Mouse (Mus musculus) urinary bladder, adult 2 months (tissue): Measurements from ENCODE around the gene Ddx43. TPM values are rescaled to one million over a fixed set of nuclear protein-coding genes. Genes with fewer than 3 reads are reported as not detected.
"Not testable (repeated sequence)": the region's sequence is repeated elsewhere in the genome, so short reads cannot be mapped to it uniquely, and the experiment has no call there.

Experiments used
- DNase-seq: peaks from one replicate; pipeline ENCODE4 v3.0.0; 2022; ENCODE audit warnings: low spot score
- polyA plus RNA-seq: library from polyadenylated mRNA; depleted of rRNA; stranded (reverse); fragments of >200 nt; gene quantifications from 2 replicates; pipeline ENCODE4 v1.2.3, GENCODE M21; 2012; rRNA removed

The Ddx43 gene
- polyA plus RNA-seq = 0.63 and 0.77 TPM in 2 replicates

DNA sequence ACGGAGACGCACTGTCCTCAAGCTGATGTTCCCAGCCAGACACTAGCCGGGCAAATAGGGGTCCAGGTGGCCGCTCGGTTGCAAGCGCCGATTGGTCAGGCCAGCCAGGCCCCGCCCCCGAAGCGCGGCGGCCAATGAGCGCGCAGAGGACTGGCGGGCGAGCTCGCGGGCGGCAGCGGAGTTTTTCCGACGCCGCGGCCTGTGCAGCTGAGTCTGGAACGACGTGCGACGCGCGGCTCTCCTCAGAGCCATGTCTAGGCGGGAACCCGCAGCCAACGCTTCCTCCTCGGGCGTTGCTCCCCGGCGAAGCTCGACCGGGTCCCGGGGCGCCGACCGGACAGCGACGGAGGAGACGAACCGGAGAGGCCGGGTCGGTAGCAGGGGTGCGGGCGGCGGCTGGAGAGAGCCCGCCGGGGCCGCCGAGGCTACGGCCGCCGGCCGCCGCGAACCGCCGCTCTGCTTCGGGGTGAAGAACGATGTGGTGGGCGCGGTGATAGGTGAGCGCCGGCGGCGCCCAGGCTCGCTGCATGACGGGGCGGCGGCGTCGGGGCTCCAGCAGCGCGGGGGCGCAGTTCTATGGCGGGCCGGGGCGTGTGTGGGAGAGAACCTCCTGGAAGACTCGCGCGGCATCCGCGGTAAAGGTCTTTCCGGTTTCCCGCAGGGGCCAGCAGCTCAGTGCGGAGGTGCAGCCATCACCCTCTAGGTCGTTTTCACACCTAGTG is at the start of gene Ddx43:
TSS of gene Ddx43 (plus strand) at position 148 of the 722 bp plus-strand sequence.
- peak; percentile 27 for DNase-seq

DNA sequence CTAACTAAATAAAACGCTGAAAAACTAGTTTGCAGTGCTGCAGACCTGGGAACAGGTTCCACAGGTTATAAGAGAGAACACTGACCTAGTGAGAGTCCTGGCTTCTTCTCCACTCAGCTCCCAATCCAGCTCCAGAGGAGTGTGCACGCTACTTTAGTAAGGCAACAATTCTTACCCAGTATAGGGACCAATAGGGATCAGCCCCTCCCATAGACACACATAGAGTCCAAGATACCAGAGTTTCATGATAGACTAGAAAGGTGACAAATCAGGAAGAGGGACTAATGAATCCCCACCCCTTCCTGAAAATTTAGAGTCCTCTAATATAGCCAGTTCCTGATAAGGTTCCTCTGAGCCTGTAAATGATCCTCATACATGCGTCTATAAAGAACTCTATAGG is 48.6 kb upstream of the Ddx43 start:
- no peak for DNase-seq

DNA sequence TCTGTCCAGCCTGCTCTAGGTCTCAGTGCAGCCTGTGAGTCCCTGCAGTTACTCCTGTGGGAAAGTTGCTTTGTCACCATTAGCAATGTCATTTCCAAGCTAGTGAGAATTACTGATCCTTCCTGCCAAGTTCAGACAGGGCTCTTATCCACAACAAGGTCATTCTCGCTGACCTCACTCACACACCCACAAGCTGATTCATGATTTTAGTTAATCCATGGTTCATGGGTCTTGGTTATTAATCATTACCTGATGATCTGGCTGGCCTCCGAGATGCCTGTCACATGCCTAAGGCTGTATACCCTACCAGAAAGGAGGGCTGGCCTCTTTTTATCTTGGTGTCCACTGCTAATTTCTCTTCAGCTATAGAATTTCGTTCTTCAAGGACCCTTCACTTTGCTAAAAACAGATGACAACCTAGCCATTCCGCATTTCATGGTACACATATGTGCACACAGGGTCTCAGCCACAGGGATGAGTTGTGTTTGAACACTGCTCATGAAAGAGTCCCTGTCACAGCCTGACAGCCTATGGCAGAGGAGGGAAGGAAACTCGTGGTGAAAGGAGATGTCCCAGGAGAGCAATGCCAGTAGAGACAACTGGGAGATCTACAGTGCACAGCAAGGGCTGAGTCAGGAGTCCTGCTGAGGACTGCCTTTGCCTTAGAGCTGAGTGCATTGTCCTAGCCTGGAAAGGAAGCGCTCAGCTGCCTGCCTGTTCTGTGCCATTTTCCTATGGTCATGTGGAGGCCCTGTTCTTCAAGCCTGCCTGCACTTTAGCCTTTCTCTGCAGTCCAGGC is 47.2 kb upstream of the Ddx43 start:
- not testable (repeated sequence) for DNase-seq

DNA sequence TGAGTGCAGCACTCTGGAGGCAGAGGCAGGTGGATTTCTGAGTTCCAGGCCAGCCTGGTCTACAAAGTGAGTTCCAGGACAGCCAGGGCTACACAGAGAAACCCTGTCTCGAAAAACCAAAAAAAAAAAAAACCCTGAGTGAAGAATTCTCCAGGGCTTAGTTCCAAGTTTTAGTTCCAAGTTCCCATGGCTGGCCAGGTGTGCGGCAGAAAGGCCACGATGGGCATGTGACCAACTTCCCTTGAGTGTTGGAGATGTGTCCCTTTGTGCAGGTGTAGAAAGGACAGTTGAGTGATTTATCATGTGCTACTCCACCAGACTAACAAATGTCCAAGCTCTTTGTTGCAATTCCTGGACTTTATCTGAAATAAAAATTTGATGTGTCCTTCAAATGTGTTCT is 46.4 kb upstream of the Ddx43 start:
- DNase-seq = not testable (repeated sequence)

DNA sequence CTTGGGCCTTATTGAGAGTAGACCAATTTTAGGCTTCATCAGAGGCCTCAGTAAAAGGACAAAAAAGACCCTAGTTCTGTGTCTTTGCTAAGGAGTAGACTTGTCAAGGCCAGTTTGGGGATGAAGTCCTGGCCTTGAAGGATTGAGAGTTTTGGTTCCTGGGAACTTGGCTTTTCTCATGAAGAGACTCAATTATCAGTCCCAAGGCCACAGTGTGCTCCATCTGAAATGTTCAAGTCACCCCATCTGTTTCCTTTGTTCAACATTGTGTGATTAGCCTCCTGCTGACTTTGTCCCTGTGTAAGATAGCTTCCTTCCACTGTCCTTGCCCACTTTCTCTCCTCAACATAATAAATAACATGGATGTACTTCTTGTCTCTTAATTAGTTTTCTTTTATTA is 45.6 kb upstream of the Ddx43 start:
- DNase-seq = not testable (repeated sequence)

DNA sequence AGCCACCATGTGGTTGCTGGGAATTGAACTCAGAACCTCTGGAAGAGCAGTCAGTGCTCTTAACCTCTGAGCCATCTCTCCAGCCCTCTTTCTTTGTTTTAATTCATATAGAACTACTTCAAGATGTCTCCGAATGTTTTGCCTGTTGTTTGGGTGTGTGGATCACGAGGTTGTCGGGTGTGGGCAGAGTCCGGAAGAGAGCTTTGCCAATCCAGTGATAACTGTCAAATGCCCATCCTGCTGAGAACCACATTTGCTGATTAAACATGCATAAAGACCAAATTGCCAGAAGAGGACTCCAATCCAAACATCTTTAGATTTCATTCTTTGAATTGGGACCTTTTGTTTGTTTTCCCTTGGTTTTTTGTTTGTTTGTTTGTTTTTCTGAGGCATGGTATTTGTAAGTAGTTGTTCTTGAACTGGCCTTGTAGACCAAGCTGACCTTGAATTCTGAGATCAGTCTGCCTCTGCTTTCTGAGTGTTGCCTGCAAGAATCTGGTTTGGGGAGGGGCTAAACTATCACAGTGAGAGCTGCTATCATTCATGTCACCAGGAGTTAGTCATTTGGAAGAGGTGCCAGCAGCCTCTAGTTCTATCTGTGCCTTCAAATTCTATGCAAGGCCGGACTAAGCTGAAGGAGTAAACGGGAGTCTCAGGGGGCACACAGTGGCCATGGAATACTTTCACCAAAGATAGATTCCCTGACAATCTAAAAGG is 43.9 kb upstream of the Ddx43 start:
- DNase-seq = no peak

DNA sequence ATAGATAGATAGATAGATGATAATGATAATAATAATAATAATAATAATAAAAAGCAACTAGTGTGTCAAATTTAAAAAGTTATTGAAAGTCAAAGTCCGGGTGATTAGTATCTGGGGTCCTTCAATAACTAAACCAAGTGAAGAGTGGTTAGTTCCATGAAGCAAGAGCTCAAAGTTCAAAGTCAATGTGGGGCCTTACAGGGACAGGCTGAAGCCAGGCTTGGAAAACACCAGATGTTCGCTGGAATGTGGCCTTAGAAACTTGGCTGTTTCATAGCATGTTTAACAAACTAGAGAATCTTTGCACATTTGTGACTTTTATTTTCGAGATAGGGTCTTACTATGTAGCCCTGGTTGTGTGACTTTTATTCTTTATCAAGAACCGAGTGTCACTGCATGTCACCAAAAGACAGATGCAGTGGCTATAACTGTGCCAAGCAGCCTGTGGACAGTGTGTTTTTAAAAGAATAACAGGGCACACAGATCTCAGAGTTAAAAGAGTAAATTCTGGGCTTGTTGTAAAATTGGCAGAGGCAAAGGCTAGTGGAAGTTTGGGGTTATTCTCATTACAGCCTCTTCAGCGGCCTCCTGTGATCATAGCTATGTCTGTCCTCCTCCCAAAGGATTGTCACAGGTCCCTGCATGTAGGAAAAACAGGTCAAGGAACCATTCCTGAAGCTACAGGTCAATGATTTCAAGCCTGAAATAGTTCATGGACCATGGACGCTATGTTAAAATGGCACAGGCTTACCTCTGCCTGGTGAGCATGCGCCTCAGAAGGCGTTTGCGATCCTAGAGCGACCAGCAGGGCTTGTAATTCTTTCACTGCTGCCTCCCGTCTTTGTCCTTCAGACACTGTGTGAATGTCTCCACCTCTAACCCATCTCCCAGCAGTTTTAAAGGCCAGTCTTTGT is 40.7 kb upstream of the Ddx43 start:
- DNase-seq = no peak

DNA sequence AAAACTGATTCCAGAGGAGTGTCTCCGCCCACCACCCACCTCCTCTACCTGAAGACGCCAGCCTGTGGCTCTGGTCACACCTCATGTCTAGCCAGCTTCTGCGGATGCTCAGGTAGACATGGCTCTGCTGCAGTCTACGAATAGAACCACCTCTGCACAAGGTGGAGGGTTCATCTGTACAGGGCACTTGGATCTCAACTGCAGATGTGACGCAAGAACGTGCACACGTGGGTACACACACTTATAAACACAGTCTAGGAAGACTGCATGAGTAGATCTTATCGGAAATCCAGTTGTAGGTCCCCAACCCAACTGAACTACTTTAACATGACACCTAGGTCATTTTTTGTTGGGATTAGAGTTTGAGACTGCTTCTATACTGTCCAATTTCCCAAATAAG is 40.0 kb upstream of the Ddx43 start, which contains the start of gene Gsta2:
TSS of gene Gsta2 (minus strand) at position 178 of the 400 bp plus-strand sequence.
- no peak for DNase-seq

DNA sequence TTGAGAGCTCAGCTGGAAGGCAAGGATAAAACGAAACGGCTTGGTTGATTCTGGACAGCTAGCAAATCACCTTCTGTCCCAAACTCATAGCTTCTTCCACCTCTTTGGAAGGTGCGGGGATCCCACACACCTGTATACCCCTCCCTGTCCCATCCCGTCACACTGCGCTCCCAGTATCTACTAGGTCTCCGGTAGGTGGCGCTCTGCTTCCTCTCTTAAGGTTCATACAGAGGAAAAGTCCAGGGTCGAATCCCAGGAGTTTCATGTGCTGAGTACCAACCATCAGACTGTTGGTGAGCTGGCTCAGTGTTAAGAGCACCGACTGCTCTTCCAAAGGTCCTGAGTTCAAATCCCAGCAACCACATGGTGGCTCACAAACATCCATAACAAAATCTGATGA is 37.5 kb upstream of the Ddx43 start:
- DNase-seq = peak; percentile 40

DNA sequence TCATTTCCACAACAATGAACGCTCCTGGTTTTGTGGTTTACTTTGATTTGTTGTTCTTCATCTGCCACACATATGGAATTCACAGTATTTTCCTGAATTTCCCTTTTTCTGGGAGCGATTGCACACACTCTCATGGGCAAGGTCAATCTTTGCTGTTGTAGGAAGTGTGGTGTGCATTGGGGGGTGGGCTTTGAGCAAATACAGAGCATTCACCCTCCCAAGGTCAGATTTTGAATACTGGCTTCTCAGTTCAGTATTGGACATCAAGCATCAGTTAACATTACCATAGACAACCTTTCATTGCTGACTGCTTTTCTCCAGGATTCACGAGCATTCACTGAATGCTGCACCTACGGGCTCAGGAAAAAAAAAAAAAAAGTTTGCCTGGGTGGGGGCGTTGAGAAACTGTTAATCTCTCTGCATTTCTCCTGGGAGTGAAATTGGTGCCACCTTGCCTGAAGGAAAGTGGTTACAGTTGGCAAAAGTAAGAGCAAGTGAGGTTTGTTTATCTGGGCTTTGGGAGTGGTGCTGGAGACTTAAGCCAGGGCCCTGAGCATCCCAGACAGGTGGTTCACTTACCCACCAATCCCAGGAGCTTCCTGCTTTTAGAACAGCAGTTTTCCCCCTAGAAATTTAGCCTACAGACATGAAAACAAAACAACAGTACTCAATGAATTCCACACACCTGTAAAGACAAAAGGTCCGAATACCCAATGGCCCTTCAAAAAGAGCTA is 35.7 kb upstream of the Ddx43 start:
- no peak for DNase-seq

DNA sequence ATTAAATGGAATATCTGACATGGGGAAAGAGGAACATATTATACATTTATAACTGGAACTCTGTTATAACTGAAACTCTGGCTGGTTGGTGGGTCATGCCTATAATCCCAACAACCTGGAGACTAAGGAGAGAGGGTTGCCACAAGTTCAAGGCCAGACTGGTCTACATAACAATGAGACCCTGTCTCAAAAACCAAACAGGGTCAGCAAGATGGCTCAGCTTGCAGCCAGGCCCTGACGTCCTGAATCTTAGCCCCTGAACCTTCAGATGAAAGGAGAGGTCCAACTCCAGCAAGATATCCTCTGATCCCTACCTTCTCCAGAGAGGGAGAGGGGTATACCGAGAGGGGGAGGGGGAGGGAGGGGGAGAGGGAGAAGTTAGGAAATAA is 35.1 kb upstream of the Ddx43 start:
- no peak for DNase-seq

DNA sequence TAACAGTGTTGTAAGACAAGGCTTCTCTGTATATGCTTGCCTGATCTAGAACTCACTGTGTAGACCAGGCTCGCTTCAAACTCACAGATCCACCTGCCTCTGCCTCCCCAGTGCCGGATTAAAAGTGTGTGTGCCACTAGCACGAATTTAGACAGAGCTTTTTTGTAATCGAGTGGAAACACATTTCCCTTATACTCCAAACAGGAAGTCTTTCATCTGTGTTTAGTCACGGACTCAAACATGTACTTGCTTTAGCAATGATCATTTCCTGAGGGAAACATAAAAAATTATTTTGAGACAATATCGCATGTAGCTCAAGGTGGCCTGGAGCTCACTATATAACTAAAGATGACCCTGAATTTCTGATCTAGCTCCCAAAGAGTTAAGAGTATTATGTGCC is 32.2 kb upstream of the Ddx43 start:
- DNase-seq = no peak

DNA sequence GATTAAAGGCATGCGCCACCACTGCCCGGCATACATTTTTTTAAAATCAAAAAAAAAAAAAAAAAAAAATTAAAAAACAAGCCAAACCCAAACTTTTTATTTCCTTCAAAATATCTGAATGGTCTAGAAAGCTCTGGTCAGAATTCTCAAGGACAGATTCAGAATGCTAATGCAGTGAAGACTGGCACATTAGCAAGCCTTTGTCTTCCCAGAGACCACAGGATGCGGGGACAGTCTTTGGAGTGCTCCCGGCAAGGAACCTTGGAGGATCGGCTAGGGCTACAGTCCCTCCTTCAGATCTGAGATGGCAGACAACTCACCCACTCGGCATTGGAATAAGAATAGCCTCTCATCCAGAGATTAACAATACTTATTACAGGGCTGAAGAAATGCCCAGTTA is 30.9 kb upstream of the Ddx43 start:
- DNase-seq = no peak

DNA sequence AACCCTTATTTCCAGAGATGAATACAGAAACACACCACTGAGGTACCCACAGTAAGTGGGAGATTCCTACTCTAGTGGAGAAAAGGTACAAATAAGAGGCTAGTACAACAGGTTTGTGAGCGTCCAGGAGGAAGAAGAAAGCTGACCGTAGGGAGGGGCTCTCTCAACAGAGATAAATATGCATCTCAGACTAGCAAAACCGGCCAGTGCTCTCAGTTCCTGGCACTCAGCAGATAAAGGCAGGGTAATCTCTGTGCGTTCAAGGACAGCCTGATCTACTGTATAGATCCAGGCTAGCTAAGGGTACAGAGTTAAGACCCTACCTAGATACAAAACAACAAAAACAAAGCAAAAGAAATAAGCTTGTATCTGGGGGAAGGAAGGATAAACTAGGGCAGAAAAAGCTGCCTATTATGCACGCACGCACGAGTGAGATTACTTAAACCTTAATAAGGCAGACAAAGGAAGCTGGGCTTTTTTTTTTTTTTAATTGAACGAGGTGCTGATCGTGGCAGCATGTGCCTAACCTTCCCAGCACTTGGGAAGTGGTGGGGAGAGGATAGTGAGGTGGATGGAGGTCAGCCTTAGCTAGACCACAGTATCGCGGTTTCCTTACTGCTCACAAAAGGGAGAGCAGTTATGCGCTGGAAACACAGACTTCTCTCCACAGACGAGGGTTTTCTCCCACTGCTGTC is 29.6 kb upstream of the Ddx43 start:
- DNase-seq = no peak

DNA sequence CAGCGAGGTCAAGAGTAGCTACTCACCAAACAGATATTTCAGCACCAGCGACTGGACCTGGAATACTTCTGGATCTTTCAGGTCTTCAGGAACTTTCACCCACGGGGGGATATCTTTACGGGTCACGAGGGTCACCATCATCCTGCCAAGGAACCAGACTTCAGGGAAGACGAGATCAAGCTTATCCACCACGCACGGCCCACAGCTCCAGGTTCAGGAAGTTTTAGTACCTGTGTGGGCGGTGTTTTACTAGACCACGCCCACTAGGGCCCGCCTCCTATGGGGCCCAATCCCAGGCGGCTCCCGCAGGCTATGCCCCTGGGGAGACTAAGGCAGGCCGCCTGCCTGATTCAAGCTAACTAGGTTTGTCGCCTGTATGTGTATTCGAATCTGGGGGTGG is 27.6 kb upstream of the Ddx43 start, which contains the start of gene Dppa5a:
TSS of gene Dppa5a (minus strand) at position 219 of the 400 bp plus-strand sequence.
- DNase-seq = not testable (repeated sequence)

DNA sequence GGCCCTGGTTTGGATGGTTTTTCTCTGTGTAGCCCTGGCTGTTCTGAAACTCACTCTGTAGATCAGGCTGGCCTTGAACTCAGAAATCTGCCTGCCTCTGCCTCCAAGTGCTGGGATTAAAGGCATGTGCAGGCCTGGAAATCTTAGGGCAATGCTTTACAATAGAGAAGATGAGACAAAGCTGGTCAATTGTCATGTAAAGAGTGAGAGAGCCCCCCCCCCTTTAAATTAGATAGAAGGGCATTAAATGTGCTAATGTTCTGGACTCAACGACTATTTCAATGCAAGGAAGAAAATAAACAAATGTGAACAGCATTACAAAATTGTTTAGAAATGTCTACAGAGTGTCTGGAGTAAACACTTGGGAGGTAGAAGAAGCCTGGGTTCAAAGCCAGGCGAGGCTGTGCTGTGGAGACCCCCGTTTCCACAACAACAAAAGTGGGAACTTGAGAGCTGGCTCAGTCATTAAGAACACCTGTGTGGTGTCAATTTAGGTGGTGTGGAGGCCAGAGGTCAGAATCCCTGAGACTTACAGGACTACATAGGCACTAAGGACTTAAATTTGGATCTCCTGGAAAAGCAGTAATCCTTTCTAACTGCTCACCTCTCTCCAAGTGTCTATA is 26.8 kb upstream of the Ddx43 start:
- no peak for DNase-seq

DNA sequence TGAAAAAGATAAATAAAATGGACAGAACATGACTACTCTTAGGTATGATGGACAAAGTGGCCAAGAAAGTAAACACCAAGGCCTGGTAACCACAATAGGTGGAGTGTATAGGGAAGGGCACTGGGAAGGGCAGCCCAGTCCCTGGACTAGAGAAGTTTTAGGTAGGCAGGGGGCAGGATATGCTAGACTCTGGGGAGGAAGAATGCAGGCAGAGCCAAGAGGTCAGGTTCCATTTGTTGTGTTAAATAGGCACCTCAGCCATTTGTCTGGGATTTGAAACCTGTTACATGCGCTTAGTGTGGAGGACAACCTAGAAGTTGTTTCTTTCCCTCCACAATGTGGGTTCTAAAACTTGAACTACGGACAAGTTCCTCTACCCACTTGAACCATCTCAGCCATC is 26.2 kb upstream of the Ddx43 start:
- no peak for DNase-seq

DNA sequence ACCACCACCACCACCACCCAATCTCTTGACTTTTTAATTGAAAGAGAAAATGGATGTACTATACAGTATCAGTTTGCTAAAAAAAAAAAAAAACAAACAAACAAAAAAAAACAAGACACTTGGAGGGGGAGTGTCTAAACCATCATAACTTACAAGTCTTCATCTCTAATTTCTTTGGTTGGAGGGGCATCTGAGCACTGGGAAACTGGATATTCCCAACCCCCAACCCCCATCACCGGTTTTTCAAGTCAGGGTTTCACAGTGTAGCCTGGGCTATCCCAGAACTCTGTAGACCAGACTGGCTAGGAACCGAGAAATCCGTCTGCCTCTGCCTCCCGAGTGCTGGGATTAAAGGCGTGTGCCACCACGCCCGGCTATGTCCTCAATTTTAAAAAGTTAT is 25.8 kb upstream of the Ddx43 start:
- DNase-seq = no peak

DNA sequence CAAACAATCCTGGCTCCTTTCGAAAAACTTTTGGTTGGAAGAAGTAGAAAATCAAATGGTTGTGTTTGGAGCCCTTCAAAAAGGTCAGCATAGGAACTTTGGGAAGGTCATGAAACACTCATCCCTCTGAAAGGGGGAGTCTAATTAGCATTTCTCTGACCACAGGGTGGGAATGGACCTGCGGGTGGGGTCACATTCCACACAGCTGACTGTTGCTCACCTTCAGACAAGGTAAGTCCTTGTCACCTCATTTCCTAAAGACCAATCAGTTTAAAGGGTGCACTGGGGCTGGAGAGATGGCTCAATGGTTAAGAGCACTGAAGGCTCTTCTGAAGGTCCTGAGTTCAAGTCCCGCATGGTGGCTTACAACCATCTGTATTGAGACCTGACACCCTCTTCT is 24.1 kb upstream of the Ddx43 start:
- DNase-seq = no peak
